ENCODE assay signal across 22 mouse cellular contexts in the genomic region with DNA sequence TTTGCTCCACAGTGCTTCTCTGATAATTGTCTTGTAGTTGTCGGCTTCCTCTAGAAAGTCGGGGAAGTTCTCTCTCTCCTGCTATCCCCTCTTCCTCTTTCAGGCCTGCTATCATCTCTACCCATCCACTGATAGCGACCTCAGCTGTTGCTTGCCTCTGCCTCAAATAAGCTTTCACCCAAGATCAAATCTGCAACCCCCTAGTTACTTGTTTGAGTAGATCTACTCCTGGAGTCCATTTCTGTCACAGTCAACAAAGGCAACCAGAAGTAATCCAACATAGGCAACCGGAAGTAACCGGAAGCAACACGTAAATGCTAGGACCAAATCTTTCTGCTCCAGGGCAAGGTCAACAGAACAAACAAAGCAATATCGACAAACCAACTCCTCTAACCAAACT. TPM values are rescaled to one million over a fixed set of nuclear protein-coding genes. Genes with fewer than 3 reads are reported as not detected.
"Had no signal": no experiment of that assay in that cellular context is flagged by ENCODE, and none has a peak within 500 bp of the region (broad histone marks: within the 10 kb centered on the region; RNA-seq: fewer than 3 reads in every experiment).

No protein-coding gene starts in this region.

- H3K9ac ChIP-seq: limb, embryonic 12.5 days; limb, embryonic 15.5 days; liver, embryonic 14.5 days; liver, postnatal 0 days; lung, embryonic 14.5 days; midbrain, embryonic 12.5 days; midbrain, embryonic 15.5 days; neural tube, embryonic 12.5 days; neural tube, embryonic 15.5 days had no signal

- H3K4me2 ChIP-seq: limb, embryonic 12.5 days; limb, embryonic 15.5 days; liver, embryonic 11.5 days; lung, embryonic 14.5 days; midbrain, embryonic 12.5 days; midbrain, embryonic 15.5 days; neural tube, embryonic 12.5 days; neural tube, embryonic 15.5 days had no signal

- H3K27ac ChIP-seq: kidney, postnatal 0 days; layer of hippocampus, adult 2 months; limb, embryonic 12.5 days; limb, embryonic 15.5 days; liver, embryonic 14.5 days; midbrain, embryonic 12.5 days; midbrain, embryonic 15.5 days; neural tube, embryonic 12.5 days; neural tube, embryonic 15.5 days; stomach, postnatal 0 days had no signal

- H3K4me1 ChIP-seq: midbrain, embryonic 15.5 days; neural tube, embryonic 12.5 days had no signal

- H3K27me3 ChIP-seq: limb, embryonic 12.5 days; limb, embryonic 15.5 days; midbrain, embryonic 12.5 days; midbrain, embryonic 15.5 days; neural tube, embryonic 12.5 days; neural tube, embryonic 15.5 days had no signal

- H3K4me3 ChIP-seq: layer of hippocampus, adult 2 months; limb, embryonic 12.5 days; limb, embryonic 15.5 days; midbrain, embryonic 12.5 days; midbrain, embryonic 15.5 days; neural tube, embryonic 12.5 days; neural tube, embryonic 15.5 days had no signal

- DNase-seq: kidney, postnatal 25 days; left cerebral cortex, postnatal 4 days; liver, postnatal 0 days; lung, embryonic 14.5 days; lung, postnatal 36 days; right cerebral cortex, postnatal 14 days; right cerebral cortex, postnatal 4 days; thymus, adult 2 months; thymus, postnatal 14 days; thymus, postnatal 4 days had no signal

- H3K36me3 ChIP-seq: limb, embryonic 12.5 days; limb, embryonic 15.5 days; midbrain, embryonic 12.5 days; midbrain, embryonic 15.5 days; neural tube, embryonic 12.5 days; neural tube, embryonic 15.5 days had no signal

- ATAC-seq: liver, postnatal 0 days; lung, postnatal 0 days; midbrain, embryonic 15.5 days had no signal

- H3K9me3 ChIP-seq: limb, embryonic 12.5 days; limb, embryonic 15.5 days; midbrain, embryonic 12.5 days; midbrain, embryonic 15.5 days; neural tube, embryonic 12.5 days; neural tube, embryonic 15.5 days had no signal

RNA-seq across cellular contexts. Expression of a gene that starts 50.2 kb away (rescaled TPM):
- polyA plus RNA-seq: kidney, postnatal 0 days; limb, embryonic 12.5 days; lung, postnatal 0 days; midbrain, embryonic 12.5 days had no signal
